Mouse (Mus musculus): ENCODE measurements around the gene Znrf2.

Gene Znrf2

DNA sequence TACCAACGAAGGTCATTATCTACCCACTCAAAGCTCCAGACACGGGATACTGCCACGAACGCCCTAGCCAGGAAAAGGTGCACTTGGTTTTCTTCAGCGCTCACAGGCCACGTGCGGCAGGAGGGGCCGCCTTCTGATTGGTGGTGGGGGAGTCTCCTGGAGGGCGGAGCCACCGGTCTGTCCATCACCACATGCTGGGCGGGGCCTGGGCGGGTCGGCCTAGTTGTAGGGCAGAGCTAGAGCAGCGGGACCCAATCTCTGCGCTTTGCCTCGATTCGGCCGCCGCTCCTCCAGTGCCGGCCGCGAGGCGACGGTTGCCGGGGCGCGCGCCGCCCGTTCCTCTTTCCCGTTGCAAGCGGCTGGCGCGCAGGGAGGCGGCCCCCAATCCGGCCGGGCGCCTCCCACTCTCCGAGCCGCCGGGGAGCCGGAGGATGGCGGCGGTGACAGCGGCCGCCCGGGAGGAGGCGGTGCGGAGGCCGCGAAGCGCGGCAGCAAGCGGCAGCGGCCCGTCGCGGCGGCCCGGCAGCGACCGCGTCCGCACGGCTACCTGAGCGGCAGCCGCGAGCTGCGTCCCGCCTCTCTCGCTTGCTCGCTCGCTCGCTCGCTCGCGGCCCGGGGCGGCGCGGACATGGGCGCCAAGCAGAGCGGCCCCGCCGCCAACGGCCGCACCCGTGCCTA is at the start of gene Znrf2:
TSS of gene Znrf2 (plus strand) at position 529 of the 678 bp plus-strand sequence.
- CTCF ChIA-PET = no interaction called here

GRCm38 (mm10) chr6:54767746-54768145 is 49.0 kb upstream of the Znrf2 start:
- CTCF ChIA-PET = no interaction called here

DNA sequence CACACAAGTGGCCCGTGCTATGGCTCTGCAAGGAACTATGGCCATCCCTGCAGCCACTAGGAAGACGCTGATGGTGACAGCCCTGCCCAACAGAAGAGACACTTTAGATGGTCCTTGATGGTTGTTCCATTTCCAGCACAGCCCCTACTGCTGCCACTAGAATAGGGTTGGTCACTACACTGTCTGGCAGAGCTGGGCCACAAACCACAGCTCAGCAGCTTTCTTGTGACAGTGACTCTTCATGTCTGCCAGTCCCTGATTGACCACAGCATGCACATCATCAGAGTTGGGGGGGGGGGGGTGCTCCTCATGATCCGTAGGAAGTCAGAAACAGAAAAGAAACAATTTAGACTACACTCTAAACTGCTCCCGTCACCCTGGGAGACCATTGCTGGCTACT is 46.0 kb upstream of the Znrf2 start:
- CTCF ChIA-PET = interaction anchor here (0.6 to 0.7 kb wide), 2 partner anchors 31 to 94 kb away, joined by 3 to 9 read pairs; no protein-coding TSS in a partner anchor

GRCm38 (mm10) chr6:54771171-54771570 is 45.5 kb upstream of the Znrf2 start:
- CTCF ChIA-PET = interaction anchor here (0.7 kb wide), 1 partner anchor 32 kb away, joined by 9 read pairs; no protein-coding TSS in a partner anchor

DNA sequence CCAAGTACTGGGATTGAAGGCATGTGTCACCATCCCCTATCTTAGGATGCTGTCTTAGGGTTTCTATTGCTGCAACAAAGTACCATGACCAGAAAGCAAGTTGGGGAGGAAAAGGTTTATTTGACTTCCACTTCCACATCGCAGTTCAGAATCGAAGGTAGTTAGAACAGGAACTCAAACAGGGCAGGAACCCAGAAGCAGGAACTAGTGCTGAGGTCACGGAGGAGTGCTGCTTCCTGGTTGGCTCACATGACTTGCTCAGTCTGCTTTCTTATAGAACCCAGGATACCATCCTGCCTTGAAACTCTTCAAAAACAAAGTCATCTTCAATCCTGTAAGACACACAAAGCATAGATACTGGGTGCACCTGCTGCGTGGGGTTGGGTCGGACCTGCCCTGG is 44.6 kb upstream of the Znrf2 start:
- CTCF ChIA-PET = interaction anchor here (0.5 kb wide), 1 partner anchor 32 kb away, joined by 3 read pairs; no protein-coding TSS in a partner anchor

- CTCF ChIA-PET = interaction anchor here (0.6 kb wide), 2 partner anchors 119 to 263 kb away, joined by 3 read pairs; no protein-coding TSS in a partner anchor
These were observed 41.0 kb upstream of the Znrf2 start for GRCm38 (mm10) chr6:54775739-54776138.

DNA sequence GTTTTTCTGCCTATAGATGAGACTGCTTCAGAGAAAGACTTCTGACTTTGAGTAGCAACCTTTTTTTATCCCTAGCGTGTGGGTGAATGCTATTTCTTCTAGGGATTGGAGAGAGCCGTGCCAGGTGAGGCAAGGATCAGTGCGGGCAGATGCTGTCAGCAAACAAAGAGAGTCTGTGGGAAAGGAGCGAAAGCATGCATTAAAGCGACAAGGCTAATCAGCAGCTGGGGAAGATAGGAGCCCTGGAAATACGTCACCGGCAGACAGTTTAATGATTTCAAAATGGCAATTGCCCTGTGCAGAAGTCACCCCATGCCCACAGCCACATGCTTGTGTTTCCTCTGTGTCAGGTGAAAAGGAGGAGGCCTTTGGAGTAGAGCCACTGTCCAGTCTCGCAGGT is 39.1 kb upstream of the Znrf2 start:
- CTCF ChIA-PET = no interaction called here

GRCm38 (mm10) chr6:54779968-54780367 is 36.7 kb upstream of the Znrf2 start:
- CTCF ChIA-PET = no interaction called here

- CTCF ChIA-PET = interaction anchor here (0.5 kb wide), 1 partner anchor 83 kb away, joined by 11 read pairs; no protein-coding TSS in a partner anchor
These were observed 36.0 kb upstream of the Znrf2 start for GRCm38 (mm10) chr6:54780569-54781304.

DNA sequence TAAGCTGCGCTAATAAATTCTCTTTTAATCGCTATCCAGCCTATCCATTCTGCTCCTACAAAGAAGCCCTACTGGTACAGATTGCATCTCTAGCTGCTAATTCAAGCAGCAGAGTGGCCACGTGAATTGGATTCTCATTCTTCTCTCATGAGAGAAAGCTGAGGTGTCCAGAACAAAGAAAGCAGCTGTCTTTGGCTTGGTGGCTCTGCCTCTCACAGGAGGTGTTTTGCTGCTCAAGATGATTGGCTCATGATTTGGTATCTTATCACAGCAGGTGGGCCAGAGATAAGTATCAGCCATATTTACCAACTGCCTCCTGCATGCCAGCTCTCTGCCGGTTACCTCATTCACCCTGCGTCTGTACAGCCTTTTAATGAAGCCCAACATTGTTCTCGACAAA is 34.8 kb upstream of the Znrf2 start:
- CTCF ChIA-PET = no interaction called here

DNA sequence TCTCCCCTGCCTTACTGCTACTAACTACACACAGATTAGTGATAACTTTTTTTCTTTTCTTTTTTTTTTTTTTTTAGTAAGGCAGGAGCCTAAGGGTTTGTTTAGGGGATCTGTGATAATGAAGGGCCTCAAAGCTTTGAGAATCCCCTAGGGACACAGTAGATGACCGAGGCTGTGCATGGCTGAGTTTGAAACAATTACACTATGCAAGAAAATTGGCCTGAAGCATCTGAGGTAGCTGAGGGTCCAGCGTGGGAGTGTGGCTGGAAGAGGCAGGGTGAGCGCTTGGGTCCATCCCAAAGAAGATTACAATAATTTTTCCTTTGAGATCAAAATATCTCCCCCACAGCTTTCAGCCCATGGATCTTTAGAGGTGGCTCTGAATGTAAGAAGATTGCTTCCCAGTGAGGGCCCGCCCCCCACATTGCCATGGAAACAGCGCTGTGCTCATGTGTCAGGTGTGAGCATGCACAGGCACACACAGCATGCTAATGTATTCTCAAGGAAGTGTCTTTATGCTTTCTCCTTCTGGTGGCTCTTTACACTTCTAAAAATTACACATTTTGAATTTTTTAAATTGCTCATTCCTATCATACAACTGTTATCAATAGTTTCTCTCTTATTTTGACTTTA is 31.5 kb upstream of the Znrf2 start:
- CTCF ChIA-PET = interaction anchor here (0.6 to 0.7 kb wide), 2 partner anchors 52 to 81 kb away, joined by 7 read pairs; no protein-coding TSS in a partner anchor

GRCm38 (mm10) chr6:54786766-54787165 is 29.9 kb upstream of the Znrf2 start:
- CTCF ChIA-PET = no interaction called here

- CTCF ChIA-PET = no interaction called here
These were observed 28.2 kb upstream of the Znrf2 start for GRCm38 (mm10) chr6:54788493-54788892.

- CTCF ChIA-PET = no interaction called here
These were observed 27.6 kb upstream of the Znrf2 start for GRCm38 (mm10) chr6:54789139-54789538.

GRCm38 (mm10) chr6:54790071-54790470 is 26.6 kb upstream of the Znrf2 start:
- CTCF ChIA-PET = no interaction called here

- CTCF ChIA-PET = no interaction called here
These were observed 22.9 kb upstream of the Znrf2 start for GRCm38 (mm10) chr6:54793853-54794252.

GRCm38 (mm10) chr6:54794372-54794771 is 22.3 kb upstream of the Znrf2 start:
- CTCF ChIA-PET = no interaction called here

DNA sequence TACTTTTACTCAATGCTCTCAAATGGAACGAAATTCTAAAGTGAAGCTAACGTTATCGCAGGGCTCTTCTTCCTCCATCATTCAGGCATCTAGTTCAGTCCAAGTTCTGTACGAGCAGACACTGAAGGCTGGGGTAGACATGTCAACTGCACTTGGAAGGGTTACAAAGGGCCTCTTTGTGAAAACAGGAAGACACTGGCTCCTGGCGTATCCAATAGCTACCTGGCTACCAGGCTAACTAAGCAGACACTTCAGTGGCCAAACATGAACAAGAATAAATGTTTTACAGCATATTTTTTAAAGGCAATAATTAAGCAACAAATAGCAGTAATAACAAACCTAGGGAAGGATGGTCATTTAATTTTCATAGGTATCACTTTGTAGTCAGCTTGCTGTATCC is 21.7 kb upstream of the Znrf2 start:
- CTCF ChIA-PET = no interaction called here

GRCm38 (mm10) chr6:54795971-54796370 is 20.7 kb upstream of the Znrf2 start:
- CTCF ChIA-PET = no interaction called here

DNA sequence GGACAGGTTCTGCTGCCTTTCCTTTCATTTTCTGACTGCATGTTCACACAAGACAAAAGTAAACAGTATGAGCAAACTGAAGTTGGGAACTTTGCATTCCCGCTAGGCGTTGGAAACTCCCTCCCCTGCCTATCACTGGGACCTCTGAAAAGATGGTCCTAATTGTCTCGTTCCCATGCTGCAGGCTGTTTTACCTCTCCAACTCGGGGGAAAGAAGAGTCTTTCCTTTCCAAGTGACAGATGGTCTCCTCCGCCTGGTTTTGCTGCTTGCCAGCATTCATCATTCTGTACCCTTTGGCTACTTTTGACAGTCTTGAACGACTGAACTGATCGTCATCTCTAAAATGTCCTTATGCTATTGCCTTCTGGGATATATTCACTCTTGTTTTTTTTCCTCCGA is 14.4 kb upstream of the Znrf2 start:
- CTCF ChIA-PET = no interaction called here

GRCm38 (mm10) chr6:54804066-54804864 is 12.5 kb upstream of the Znrf2 start:
- CTCF ChIA-PET = interaction anchor here (0.6 kb wide), 1 partner anchor 32 kb away, joined by 3 read pairs; no protein-coding TSS in a partner anchor

GRCm38 (mm10) chr6:54805779-54806178 is 10.9 kb upstream of the Znrf2 start:
- CTCF ChIA-PET = no interaction called here
